Mouse (Mus musculus): ENCODE measurements around the gene Eef1g. TPM values are rescaled to one million over a fixed set of nuclear protein-coding genes. Genes with fewer than 3 reads are reported as not detected.
"Not testable (repeated sequence)": the region's sequence is repeated elsewhere in the genome, so short reads cannot be mapped to it uniquely, and the experiment has no call there.

Eef1g gene
- polyA plus RNA-seq, 1 experiment, result 286 TPM

- TF ChIP-seq CTCF (IDR thresholded peaks at IDR 0.05; ENCODE audit: extremely low read depth, insufficient read depth, low read length) (no peak), POLR2A (IDR thresholded peaks at IDR 0.05; ENCODE audit: extremely low read depth, insufficient read depth, low read length) (no peak)
- Histone ChIP-seq H3K4me1 (ENCODE audit: control insufficient read depth, insufficient read depth, low read length) (peaks cover 6% of the 10 kb centered on the region), H3K4me3 (ENCODE audit: insufficient read depth, low read length) (no peak overlapping the region), H3K27ac (ENCODE audit: insufficient read depth, low read length) (peak overlapping the region; percentile 23; the same call in 1 of the 2 replicates)
Observed at GRCm38 (mm10) chr19:8997546-8997945, 30.7 kb downstream of the Eef1g start.

- H3K4me1 ChIP-seq (ENCODE audit: control insufficient read depth, insufficient read depth, low read length), result peaks cover 6% of the 10 kb centered on the region
- no peak overlapping the region for H3K27ac ChIP-seq (ENCODE audit: insufficient read depth, low read length)
- no peak overlapping the region for H3K4me3 ChIP-seq (ENCODE audit: insufficient read depth, low read length)
- TF ChIP-seq CTCF (IDR thresholded peaks at IDR 0.05; ENCODE audit: extremely low read depth, insufficient read depth, low read length) (no peak), POLR2A (IDR thresholded peaks at IDR 0.05; ENCODE audit: extremely low read depth, insufficient read depth, low read length) (no peak)
Observed at GRCm38 (mm10) chr19:8998546-8998945, 31.7 kb downstream of the Eef1g start.

GRCm38 (mm10) chr19:8999223-8999622 lies 32.4 kb downstream of the Eef1g start:
- no peak for TF ChIP-seq POLR2A (IDR thresholded peaks at IDR 0.05; ENCODE audit: extremely low read depth, insufficient read depth, low read length)
- TF ChIP-seq CTCF (IDR thresholded peaks at IDR 0.05; ENCODE audit: extremely low read depth, insufficient read depth, low read length), result no peak
- Histone ChIP-seq H3K4me3 (ENCODE audit: insufficient read depth, low read length) (no peak overlapping the region), H3K27ac (ENCODE audit: insufficient read depth, low read length) (no peak overlapping the region), H3K4me1 (ENCODE audit: control insufficient read depth, insufficient read depth, low read length) (peaks cover 6% of the 10 kb centered on the region)

- H3K4me3 ChIP-seq (ENCODE audit: insufficient read depth, low read length), result not testable (repeated sequence)
Observed at GRCm38 (mm10) chr19:9006915-9007314, 40.1 kb downstream of the Eef1g start.

GRCm38 (mm10) chr19:9019298-9019697 lies 52.5 kb downstream of the Eef1g start:
- Histone ChIP-seq H3K4me1 (ENCODE audit: control insufficient read depth, insufficient read depth, low read length) (no peaks in the 10 kb centered on the region), H3K27ac (ENCODE audit: insufficient read depth, low read length) (no peak overlapping the region), H3K4me3 (ENCODE audit: insufficient read depth, low read length) (no peak overlapping the region)
- TF ChIP-seq POLR2A (IDR thresholded peaks at IDR 0.05; ENCODE audit: extremely low read depth, insufficient read depth, low read length) (no peak), CTCF (IDR thresholded peaks at IDR 0.05; ENCODE audit: extremely low read depth, insufficient read depth, low read length) (no peak)

More at GRCm38 (mm10) chr19:9006915-9007314, 40.1 kb downstream of the Eef1g start:
- H3K4me1 ChIP-seq (ENCODE audit: control insufficient read depth, insufficient read depth, low read length); H3K27ac ChIP-seq (ENCODE audit: insufficient read depth, low read length): not testable (repeated sequence)

GRCm38 (mm10) chr19:9023021-9023778 lies 56.4 kb downstream of the Eef1g start:
- H3K27ac ChIP-seq (ENCODE audit: insufficient read depth, low read length), result peak overlapping the region; percentile 44; the same call in 1 of the 2 replicates
- H3K4me3 ChIP-seq (ENCODE audit: insufficient read depth, low read length), result no peak overlapping the region
- TF ChIP-seq POLR2A (IDR thresholded peaks at IDR 0.05; ENCODE audit: extremely low read depth, insufficient read depth, low read length) (no peak), CTCF (IDR thresholded peaks at IDR 0.05; ENCODE audit: extremely low read depth, insufficient read depth, low read length) (no peak)
- H3K4me1 ChIP-seq (ENCODE audit: control insufficient read depth, insufficient read depth, low read length), result no peaks in the 10 kb centered on the region; the same call in 1 of the 2 replicates

GRCm38 (mm10) chr19:9025562-9026257 lies 58.9 kb downstream of the Eef1g start:
- Histone ChIP-seq H3K4me3 (ENCODE audit: insufficient read depth, low read length) (no peak overlapping the region), H3K4me1 (ENCODE audit: control insufficient read depth, insufficient read depth, low read length) (no peaks in the 10 kb centered on the region; the same call in 1 of the 2 replicates), H3K27ac (ENCODE audit: insufficient read depth, low read length) (no peak overlapping the region)
- no peak for TF ChIP-seq CTCF (IDR thresholded peaks at IDR 0.05; ENCODE audit: extremely low read depth, insufficient read depth, low read length)
- TF ChIP-seq POLR2A (IDR thresholded peaks at IDR 0.05; ENCODE audit: extremely low read depth, insufficient read depth, low read length), result no peak

- H3K4me1 ChIP-seq (ENCODE audit: control insufficient read depth, insufficient read depth, low read length), result no peaks in the 10 kb centered on the region; the same call in 1 of the 2 replicates
- no peak overlapping the region for H3K4me3 ChIP-seq (ENCODE audit: insufficient read depth, low read length)
- TF ChIP-seq CTCF (IDR thresholded peaks at IDR 0.05; ENCODE audit: extremely low read depth, insufficient read depth, low read length), result no peak
- TF ChIP-seq POLR2A (IDR thresholded peaks at IDR 0.05; ENCODE audit: extremely low read depth, insufficient read depth, low read length), result no peak
- no peak overlapping the region for H3K27ac ChIP-seq (ENCODE audit: insufficient read depth, low read length)
Observed at GRCm38 (mm10) chr19:9026634-9027033, 59.8 kb downstream of the Eef1g start.

GRCm38 (mm10) chr19:9027795-9028194 lies 61.0 kb downstream of the Eef1g start:
- Histone ChIP-seq H3K4me3 (ENCODE audit: insufficient read depth, low read length) (no peak overlapping the region), H3K4me1 (ENCODE audit: control insufficient read depth, insufficient read depth, low read length) (no peaks in the 10 kb centered on the region; the same call in 1 of the 2 replicates), H3K27ac (ENCODE audit: insufficient read depth, low read length) (no peak overlapping the region)
- no peak for TF ChIP-seq POLR2A (IDR thresholded peaks at IDR 0.05; ENCODE audit: extremely low read depth, insufficient read depth, low read length)
- no peak for TF ChIP-seq CTCF (IDR thresholded peaks at IDR 0.05; ENCODE audit: extremely low read depth, insufficient read depth, low read length)

Other genes with a start within 250 kb of the Eef1g start
- 200 TPM in 2 replicates for gene Slc3a2, start 243.7 kb upstream of the Eef1g start, polyA plus RNA-seq (2012; rRNA removed)
- gene Wdr74, start 231.2 kb upstream of the Eef1g start, polyA plus RNA-seq (2012; rRNA removed), result 50.2 and 51.3 TPM in 2 replicates
- gene 1700092M07Rik, start 226.3 kb upstream of the Eef1g start, polyA plus RNA-seq (2012; rRNA removed), result 0.59 TPM in 1 of 2 replicates, not detected in the other
- 106 and 109 TPM in 2 replicates for gene Stx5a, start 225.6 kb upstream of the Eef1g start, polyA plus RNA-seq (2012; rRNA removed)
- gene Nxf1, start 210.0 kb upstream of the Eef1g start, polyA plus RNA-seq (2012; rRNA removed), result 121 and 127 TPM in 2 replicates
- 134 and 142 TPM in 2 replicates for gene Tmem223, start 196.0 kb upstream of the Eef1g start, polyA plus RNA-seq (2012; rRNA removed)
- 18.7 and 18.8 TPM in 2 replicates for gene Tmem179b, start 192.6 kb upstream of the Eef1g start, polyA plus RNA-seq (2012; rRNA removed)
- gene Taf6l, start 180.6 kb upstream of the Eef1g start, polyA plus RNA-seq (2012; rRNA removed), result 15.1 and 15.5 TPM in 2 replicates
- 177 and 184 TPM in 2 replicates for gene Polr2g, start 168.5 kb upstream of the Eef1g start, polyA plus RNA-seq (2012; rRNA removed)
- gene Zbtb3, start 164.5 kb upstream of the Eef1g start, polyA plus RNA-seq (2012; rRNA removed), result 4.0 TPM in 2 replicates
- 29.0 and 29.5 TPM in 2 replicates for gene Ttc9c, start 147.7 kb upstream of the Eef1g start, polyA plus RNA-seq (2012; rRNA removed)
- gene Hnrnpul2, start 147.0 kb upstream of the Eef1g start, polyA plus RNA-seq (2012; rRNA removed), result 78.5 and 85.1 TPM in 2 replicates
- not detected in 2 replicates for gene AC129217.1, start 137.3 kb upstream of the Eef1g start, polyA plus RNA-seq (2012; rRNA removed)
- gene Bscl2, start 129.6 kb upstream of the Eef1g start, polyA plus RNA-seq (2012; rRNA removed), result 135 and 137 TPM in 2 replicates
- 275 and 293 TPM in 2 replicates for gene Gng3, start 127.8 kb upstream of the Eef1g start, polyA plus RNA-seq (2012; rRNA removed)
- gene Lrrn4cl, start 116.3 kb upstream of the Eef1g start, polyA plus RNA-seq (2012; rRNA removed), result 1.0 and 1.3 TPM in 2 replicates
- 108 and 118 TPM in 2 replicates for gene Ubxn1, start 95.5 kb upstream of the Eef1g start, polyA plus RNA-seq (2012; rRNA removed)
- gene Uqcc3, start 86.1 kb upstream of the Eef1g start, polyA plus RNA-seq (2012; rRNA removed), result 70.1 and 77.2 TPM in 2 replicates
- 3.4 and 4.2 TPM in 2 replicates for gene Lbhd1, start 83.3 kb upstream of the Eef1g start, polyA plus RNA-seq (2012; rRNA removed)
- not detected in 2 replicates for gene Gm49403, start 83.1 kb upstream of the Eef1g start, polyA plus RNA-seq (2012; rRNA removed)
- gene 1810009A15Rik, start 78.2 kb upstream of the Eef1g start, polyA plus RNA-seq (2012; rRNA removed), result 40.1 and 41.3 TPM in 2 replicates
- gene Gm49416, start 78.1 kb upstream of the Eef1g start, polyA plus RNA-seq (2012; rRNA removed), result not detected in 2 replicates
- 16.1 and 16.7 TPM in 2 replicates for gene Ints5, start 74.0 kb upstream of the Eef1g start, polyA plus RNA-seq (2012; rRNA removed)
- gene Ganab, start 69.0 kb upstream of the Eef1g start, polyA plus RNA-seq (2012; rRNA removed), result 87.5 and 89.8 TPM in 2 replicates
- gene B3gat3, start 46.7 kb upstream of the Eef1g start, polyA plus RNA-seq (2012; rRNA removed), result 222 and 224 TPM in 2 replicates
- gene Rom1, start 37.7 kb upstream of the Eef1g start, polyA plus RNA-seq (2012; rRNA removed), result 8.0 and 9.2 TPM in 2 replicates
- 12.8 and 13.2 TPM in 2 replicates for gene Eml3, start 37.5 kb upstream of the Eef1g start, polyA plus RNA-seq (2012; rRNA removed)
- 24.6 and 25.2 TPM in 2 replicates for gene Mta2, start 25.2 kb upstream of the Eef1g start, polyA plus RNA-seq (2012; rRNA removed)
- gene Tut1, start 13.2 kb upstream of the Eef1g start, polyA plus RNA-seq (2012; rRNA removed), result 20.0 and 22.8 TPM in 2 replicates
- 6.7 and 7.7 TPM in 2 replicates for gene Ahnak, start 22.2 kb downstream of the Eef1g start, polyA plus RNA-seq (2012; rRNA removed)
- gene Scgb1a1, start 120.9 kb downstream of the Eef1g start, polyA plus RNA-seq (2012; rRNA removed), result not detected in 2 replicates
- 79.3 and 81.3 TPM in 2 replicates for gene Asrgl1, start 168.6 kb downstream of the Eef1g start, polyA plus RNA-seq (2012; rRNA removed)

Data from cortical plate, adult 2 months (tissue).